Mouse (Mus musculus): ENCODE data around the gene Tjp3. TPM values are rescaled to one million over a fixed set of nuclear protein-coding genes. Genes with fewer than 3 reads are reported as not detected.

Gene Tjp3
- polyA plus RNA-seq, 1 experiment: 42.7 TPM

- TF ChIP-seq EP300 (IDR thresholded peaks at IDR 0.05; ENCODE audit: insufficient read depth, low read depth, low read length): no peak
- no peak for TF ChIP-seq CTCF (IDR thresholded peaks at IDR 0.05; ENCODE audit: low read depth, low read length)
- no peak for TF ChIP-seq POLR2A (IDR thresholded peaks at IDR 0.05; ENCODE audit: insufficient read depth, low read length)
- peak within 1 kb of the TSS; percentile 23; the same call in 1 of the 2 replicates for H3K27ac ChIP-seq (ENCODE audit: insufficient read depth, low read length)
- no peaks in the 10 kb centered on the region for H3K36me3 ChIP-seq (ENCODE audit: control insufficient read depth, insufficient read depth, low read length, poor library complexity, severe bottlenecking)
- peaks cover 2% of the 10 kb centered on the region for H3K4me1 ChIP-seq (ENCODE audit: control insufficient read depth, insufficient read depth, low read length)
- H3K9me3 ChIP-seq (replicated peaks; ENCODE audit: control insufficient read depth, insufficient read depth, low read length, poor library complexity, severe bottlenecking): no peaks in the 10 kb centered on the region
- peak within 1 kb of the TSS; percentile 84 for H3K4me3 ChIP-seq (ENCODE audit: low read depth, low read length)
- no peaks in the 10 kb centered on the region for H3K27me3 ChIP-seq (ENCODE audit: control insufficient read depth, insufficient read depth, low read length, poor library complexity, severe bottlenecking)
- peak within 1 kb of the TSS; percentile 81 for H3K9ac ChIP-seq (ENCODE audit: low read depth, poor library complexity, severe bottlenecking)
These were observed 1.4 kb upstream of the Tjp3 start, which contains the start of gene Pip5k1c for GRCm38 (mm10) chr10:81292554-81293333. TSS of gene Pip5k1c (plus strand) at chr10:81292963.

GRCm38 (mm10) chr10:81290698-81291460 lies 502 bp downstream of the Tjp3 start:
- Histone ChIP-seq H3K9ac (ENCODE audit: low read depth, poor library complexity, severe bottlenecking) (peak overlapping the region; percentile 13; the same call in 1 of the 2 replicates), H3K27me3 (ENCODE audit: control insufficient read depth, insufficient read depth, low read length, poor library complexity, severe bottlenecking) (no peaks in the 10 kb centered on the region), H3K4me3 (ENCODE audit: low read depth, low read length) (peak overlapping the region; percentile 51), H3K9me3 (replicated peaks; ENCODE audit: control insufficient read depth, insufficient read depth, low read length, poor library complexity, severe bottlenecking) (no peaks in the 10 kb centered on the region), H3K4me1 (ENCODE audit: control insufficient read depth, insufficient read depth, low read length) (peaks cover 5% of the 10 kb centered on the region), H3K36me3 (ENCODE audit: control insufficient read depth, insufficient read depth, low read length, poor library complexity, severe bottlenecking) (no peaks in the 10 kb centered on the region), H3K27ac (ENCODE audit: insufficient read depth, low read length) (no peak overlapping the region)
- no peak for TF ChIP-seq CTCF (IDR thresholded peaks at IDR 0.05; ENCODE audit: low read depth, low read length)
- no peak for TF ChIP-seq POLR2A (IDR thresholded peaks at IDR 0.05; ENCODE audit: insufficient read depth, low read length)
- no peak for TF ChIP-seq EP300 (IDR thresholded peaks at IDR 0.05; ENCODE audit: insufficient read depth, low read depth, low read length)

DNA sequence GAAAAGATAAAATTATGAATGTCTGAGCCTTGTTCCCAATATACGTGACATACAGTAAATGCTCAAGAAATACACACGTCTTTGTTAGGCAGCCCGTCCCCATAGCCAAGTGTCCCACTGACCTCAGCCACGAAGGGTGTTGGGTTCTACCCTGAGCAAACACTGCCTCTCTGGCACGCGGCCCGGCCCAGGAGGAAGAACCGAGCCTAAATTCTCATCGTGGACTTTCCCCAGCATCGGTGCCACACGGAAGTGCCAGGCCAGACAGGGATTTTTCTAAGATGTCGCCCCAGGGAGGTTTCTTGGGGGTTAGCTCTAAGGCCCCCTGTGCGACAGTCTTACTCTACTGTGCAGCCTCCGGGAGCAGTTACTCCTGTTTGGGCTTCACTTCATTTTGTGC lies 1.6 kb downstream of the Tjp3 start:
- TF ChIP-seq POLR2A (IDR thresholded peaks at IDR 0.05; ENCODE audit: insufficient read depth, low read length) (no peak), EP300 (IDR thresholded peaks at IDR 0.05; ENCODE audit: insufficient read depth, low read depth, low read length) (no peak), CTCF (IDR thresholded peaks at IDR 0.05; ENCODE audit: low read depth, low read length) (no peak)
- no peaks in the 10 kb centered on the region for H3K36me3 ChIP-seq (ENCODE audit: control insufficient read depth, insufficient read depth, low read length, poor library complexity, severe bottlenecking)
- peaks cover 5% of the 10 kb centered on the region for H3K4me1 ChIP-seq (ENCODE audit: control insufficient read depth, insufficient read depth, low read length)
- no peak overlapping the region for H3K9ac ChIP-seq (ENCODE audit: low read depth, poor library complexity, severe bottlenecking)
- no peaks in the 10 kb centered on the region for H3K9me3 ChIP-seq (replicated peaks; ENCODE audit: control insufficient read depth, insufficient read depth, low read length, poor library complexity, severe bottlenecking)
- H3K4me3 ChIP-seq (ENCODE audit: low read depth, low read length): no peak overlapping the region
- H3K27me3 ChIP-seq (ENCODE audit: control insufficient read depth, insufficient read depth, low read length, poor library complexity, severe bottlenecking): no peaks in the 10 kb centered on the region
- H3K27ac ChIP-seq (ENCODE audit: insufficient read depth, low read length): no peak overlapping the region

GRCm38 (mm10) chr10:81289278-81289677 lies 2.1 kb downstream of the Tjp3 start:
- no peak overlapping the region for H3K27ac ChIP-seq (ENCODE audit: insufficient read depth, low read length)
- no peaks in the 10 kb centered on the region for H3K27me3 ChIP-seq (ENCODE audit: control insufficient read depth, insufficient read depth, low read length, poor library complexity, severe bottlenecking)
- no peaks in the 10 kb centered on the region for H3K36me3 ChIP-seq (ENCODE audit: control insufficient read depth, insufficient read depth, low read length, poor library complexity, severe bottlenecking)
- H3K4me3 ChIP-seq (ENCODE audit: low read depth, low read length): no peak overlapping the region
- H3K9me3 ChIP-seq (replicated peaks; ENCODE audit: control insufficient read depth, insufficient read depth, low read length, poor library complexity, severe bottlenecking): no peaks in the 10 kb centered on the region
- peaks cover 2% of the 10 kb centered on the region for H3K4me1 ChIP-seq (ENCODE audit: control insufficient read depth, insufficient read depth, low read length)
- no peak overlapping the region for H3K9ac ChIP-seq (ENCODE audit: low read depth, poor library complexity, severe bottlenecking)
- TF ChIP-seq POLR2A (IDR thresholded peaks at IDR 0.05; ENCODE audit: insufficient read depth, low read length) (no peak), EP300 (IDR thresholded peaks at IDR 0.05; ENCODE audit: insufficient read depth, low read depth, low read length) (no peak), CTCF (IDR thresholded peaks at IDR 0.05; ENCODE audit: low read depth, low read length) (no peak)

GRCm38 (mm10) chr10:81288601-81289000 lies 2.8 kb downstream of the Tjp3 start:
- peaks cover 5% of the 10 kb centered on the region for H3K4me1 ChIP-seq (ENCODE audit: control insufficient read depth, insufficient read depth, low read length)
- TF ChIP-seq CTCF (IDR thresholded peaks at IDR 0.05; ENCODE audit: low read depth, low read length) (no peak), EP300 (IDR thresholded peaks at IDR 0.05; ENCODE audit: insufficient read depth, low read depth, low read length) (no peak), POLR2A (IDR thresholded peaks at IDR 0.05; ENCODE audit: insufficient read depth, low read length) (no peak)
- H3K36me3 ChIP-seq (ENCODE audit: control insufficient read depth, insufficient read depth, low read length, poor library complexity, severe bottlenecking): no peaks in the 10 kb centered on the region
- peak overlapping the region; percentile 32; the same call in 1 of the 2 replicates for H3K4me3 ChIP-seq (ENCODE audit: low read depth, low read length)
- 0 out of 2 replicates have a peak overlapping the region, but pooled peaks have one; percentile 2 for H3K27ac ChIP-seq (ENCODE audit: insufficient read depth, low read length)
- no peak overlapping the region for H3K9ac ChIP-seq (ENCODE audit: low read depth, poor library complexity, severe bottlenecking)
- no peaks in the 10 kb centered on the region for H3K9me3 ChIP-seq (replicated peaks; ENCODE audit: control insufficient read depth, insufficient read depth, low read length, poor library complexity, severe bottlenecking)
- no peaks in the 10 kb centered on the region for H3K27me3 ChIP-seq (ENCODE audit: control insufficient read depth, insufficient read depth, low read length, poor library complexity, severe bottlenecking)

Measured in ES-Bruce4 (cell line).